Mouse (Mus musculus): Measurements from ENCODE around the gene Rab3il1. TPM values are rescaled to one million over a fixed set of nuclear protein-coding genes. Genes with fewer than 3 reads are reported as not detected.
"Not testable (repeated sequence)": the region's sequence is repeated elsewhere in the genome, so short reads cannot be mapped to it uniquely, and the experiment has no call there.

The Rab3il1 gene
- polyA plus RNA-seq, 1 experiment from 2014 or later = 41.5 TPM

DNA sequence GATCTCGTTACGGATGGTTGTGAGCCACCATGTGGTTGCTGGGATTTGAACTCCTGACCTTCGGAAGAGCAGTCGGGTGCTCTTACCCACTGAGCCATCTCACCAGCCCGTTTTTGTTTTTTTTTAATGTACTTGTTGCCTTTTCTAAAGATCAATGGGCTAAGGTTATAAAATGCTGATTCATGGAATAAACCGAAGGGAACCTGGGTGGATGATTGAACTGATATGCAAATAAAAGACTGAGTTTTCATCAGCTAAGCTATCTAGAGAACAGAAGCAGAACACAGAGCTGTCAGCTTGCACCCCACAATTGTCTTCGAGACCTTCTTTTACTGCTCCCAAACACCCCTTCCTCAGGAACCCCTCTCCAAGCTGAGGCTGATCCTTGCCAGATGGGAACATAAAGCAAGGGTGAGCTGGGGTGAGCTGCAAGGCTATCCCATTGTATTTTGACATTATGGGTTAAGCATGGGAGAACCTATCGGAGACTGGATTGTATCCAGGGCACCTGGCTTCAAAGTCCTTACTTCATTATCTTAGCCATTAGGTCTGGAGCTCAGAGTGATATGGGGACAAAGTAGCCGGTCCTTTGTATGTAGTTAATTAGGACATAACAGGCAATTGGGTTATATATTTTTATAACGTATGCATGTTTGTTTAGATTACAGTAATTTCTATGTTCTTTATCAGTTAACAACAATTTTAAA is 33.2 kb upstream of the Rab3il1 start:
- no peak overlapping the region for H3K4me3 ChIP-seq
- no peak for DNase-seq (ENCODE audit: low spot score)
- no peak overlapping the region for H3K27ac ChIP-seq
- peaks cover 7% of the 10 kb centered on the region; the same call in 1 of the 2 replicates for H3K4me1 ChIP-seq
- H3K27me3 ChIP-seq (ENCODE audit: low read depth, poor library complexity, severe bottlenecking) = no peaks in the 10 kb centered on the region
- 85% methylated on average over 10 of the region's 10 CpGs for WGBS
- no peaks in the 10 kb centered on the region for H3K36me3 ChIP-seq
- no peaks in the 10 kb centered on the region for H3K9me3 ChIP-seq (replicated peaks)

DNA sequence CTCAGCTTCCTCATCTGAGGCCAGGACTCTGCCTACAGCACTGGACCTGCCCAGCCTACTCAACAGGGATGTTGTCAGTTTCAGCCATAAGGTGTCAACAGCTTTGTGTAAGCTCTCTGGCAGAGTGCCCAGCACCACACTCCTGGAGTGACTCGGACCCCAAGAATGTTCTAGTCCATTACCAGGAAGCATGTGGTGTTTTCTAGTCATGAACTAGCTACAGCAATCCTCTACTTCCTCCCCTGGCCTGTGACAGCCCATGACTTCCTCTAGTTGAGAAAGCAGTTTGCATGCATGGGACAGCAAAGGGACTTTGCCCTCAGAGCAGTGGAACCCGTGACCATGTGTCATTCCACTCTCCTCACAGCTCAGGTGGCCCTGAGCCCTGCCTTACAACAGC is 26.6 kb upstream of the Rab3il1 start:
- not testable (repeated sequence) for DNase-seq (ENCODE audit: low spot score); H3K4me3 ChIP-seq; H3K9me3 ChIP-seq (replicated peaks); H3K27ac ChIP-seq; H3K36me3 ChIP-seq; H3K4me1 ChIP-seq; H3K27me3 ChIP-seq (ENCODE audit: low read depth, poor library complexity, severe bottlenecking)
- WGBS = 81% methylated on average over 2 of the region's 2 CpGs

DNA sequence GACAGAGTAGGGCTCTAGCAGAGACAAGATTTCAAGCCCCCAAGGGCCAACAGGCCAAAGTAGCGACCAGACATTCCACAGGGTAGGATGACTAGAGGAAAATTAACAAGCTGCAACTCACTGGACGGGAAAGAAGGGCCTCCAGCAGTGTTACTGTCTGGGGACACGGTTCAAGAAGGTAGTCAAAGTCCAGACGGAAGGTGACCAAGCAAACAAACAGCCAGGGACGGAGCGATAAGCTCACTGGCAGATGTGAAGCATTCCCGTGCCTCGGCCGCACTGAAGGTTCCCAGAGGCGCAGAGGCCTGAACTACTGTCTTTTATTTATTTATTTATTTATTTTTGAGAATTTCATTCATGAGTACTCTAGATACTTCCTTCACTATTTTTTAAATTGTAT is 24.4 kb upstream of the Rab3il1 start:
- Histone ChIP-seq H3K27me3 (ENCODE audit: low read depth, poor library complexity, severe bottlenecking) (no peaks in the 10 kb centered on the region), H3K4me1 (peaks cover 13% of the 10 kb centered on the region), H3K36me3 (no peaks in the 10 kb centered on the region), H3K9me3 (replicated peaks) (no peaks in the 10 kb centered on the region), H3K27ac (no peak overlapping the region), H3K4me3 (no peak overlapping the region)
- DNase-seq (ENCODE audit: low spot score) = no peak
- WGBS = 84% methylated on average over 10 of the region's 10 CpGs

DNA sequence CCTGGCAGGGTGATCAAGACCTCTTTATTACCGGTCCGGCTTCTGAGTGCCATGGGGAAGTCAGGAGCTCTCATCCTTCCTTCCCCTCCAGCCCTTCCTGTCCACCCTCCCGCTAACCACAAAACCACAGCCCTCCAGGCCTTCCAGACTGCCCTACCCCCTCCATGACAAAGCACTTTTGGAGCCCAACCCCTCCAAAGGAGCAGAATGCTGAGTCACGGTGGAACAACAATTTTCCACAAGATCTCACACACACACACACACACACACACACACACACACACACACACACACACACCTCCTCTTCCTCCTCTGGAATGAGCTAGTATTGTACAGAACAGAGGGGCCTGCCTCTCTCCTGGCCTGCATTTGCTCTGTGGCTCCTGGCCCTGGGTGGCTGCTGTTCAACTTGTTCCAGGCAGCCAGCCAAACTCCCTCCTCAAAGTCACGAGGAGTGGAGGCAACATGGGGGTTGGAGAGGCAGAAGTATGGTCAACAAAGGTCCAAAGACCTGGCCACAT is 23.0 kb upstream of the Rab3il1 start:
- 69% methylated on average over 5 of the region's 5 CpGs for WGBS
- no peak overlapping the region for H3K4me3 ChIP-seq
- H3K27me3 ChIP-seq (ENCODE audit: low read depth, poor library complexity, severe bottlenecking) = no peaks in the 10 kb centered on the region
- H3K27ac ChIP-seq = no peak overlapping the region
- peaks cover 17% of the 10 kb centered on the region for H3K4me1 ChIP-seq
- DNase-seq (ENCODE audit: low spot score) = no peak
- no peaks in the 10 kb centered on the region for H3K9me3 ChIP-seq (replicated peaks)
- H3K36me3 ChIP-seq = no peaks in the 10 kb centered on the region

DNA sequence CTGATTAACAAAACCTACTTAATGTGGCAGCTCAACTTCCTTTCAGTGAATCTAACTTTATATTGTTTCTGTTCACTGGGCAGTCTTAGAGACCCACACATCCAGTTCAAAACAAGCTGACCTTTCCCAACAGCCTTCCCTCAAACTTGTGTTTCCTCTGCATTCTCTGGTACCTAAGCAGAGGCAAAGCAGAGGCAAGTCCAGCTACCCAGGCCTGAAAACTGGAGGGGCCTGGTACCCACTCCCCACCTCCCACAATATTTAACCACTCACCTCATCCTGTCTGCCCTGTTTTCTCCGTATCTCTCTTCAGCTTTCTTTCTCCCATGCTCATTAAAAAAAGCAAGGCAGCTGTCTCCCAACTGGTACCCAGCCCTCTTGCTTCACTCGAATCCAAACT is 22.3 kb upstream of the Rab3il1 start:
- no peaks in the 10 kb centered on the region for H3K9me3 ChIP-seq (replicated peaks)
- 84% methylated on average over 2 of the region's 2 CpGs for WGBS
- no peak overlapping the region for H3K4me3 ChIP-seq
- H3K27ac ChIP-seq = no peak overlapping the region
- peaks cover 24% of the 10 kb centered on the region for H3K4me1 ChIP-seq
- no peaks in the 10 kb centered on the region for H3K27me3 ChIP-seq (ENCODE audit: low read depth, poor library complexity, severe bottlenecking)
- peaks cover 4% of the 10 kb centered on the region for H3K36me3 ChIP-seq
- no peak for DNase-seq (ENCODE audit: low spot score)

DNA sequence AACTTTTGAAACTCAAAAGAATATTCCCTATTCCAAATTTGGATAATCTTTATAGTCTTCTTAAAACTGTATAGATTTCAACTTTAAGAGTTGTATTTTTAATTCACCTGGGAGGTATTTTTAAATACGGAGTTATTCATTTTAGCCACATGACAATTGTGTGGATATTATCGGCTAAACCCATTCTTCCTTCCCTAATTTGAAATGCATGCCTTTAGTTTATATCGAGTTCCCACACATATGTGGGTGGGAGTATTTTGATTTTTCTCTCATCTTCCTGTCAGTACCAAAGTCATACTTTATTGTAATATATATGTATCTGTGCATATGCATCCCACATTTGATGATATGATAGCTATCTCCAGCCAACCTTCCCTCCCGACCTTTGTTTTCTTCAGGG is 21.2 kb upstream of the Rab3il1 start, which contains the start of gene Fth1:
Fth1 (plus strand) TSS at position 341 of the 400 bp plus-strand sequence.
- Histone ChIP-seq H3K27me3 (ENCODE audit: low read depth, poor library complexity, severe bottlenecking) (no peaks in the 10 kb centered on the region), H3K4me1 (peaks cover 23% of the 10 kb centered on the region), H3K9me3 (replicated peaks) (no peaks in the 10 kb centered on the region), H3K36me3 (peaks cover 15% of the 10 kb centered on the region), H3K27ac (peak within 1 kb of the TSS; percentile 92), H3K4me3 (peak within 1 kb of the TSS; percentile 74; the same call in 1 of the 2 replicates)
- DNase-seq (ENCODE audit: low spot score) = no peak
- WGBS = 96% methylated on average over 4 of the region's 4 CpGs

DNA sequence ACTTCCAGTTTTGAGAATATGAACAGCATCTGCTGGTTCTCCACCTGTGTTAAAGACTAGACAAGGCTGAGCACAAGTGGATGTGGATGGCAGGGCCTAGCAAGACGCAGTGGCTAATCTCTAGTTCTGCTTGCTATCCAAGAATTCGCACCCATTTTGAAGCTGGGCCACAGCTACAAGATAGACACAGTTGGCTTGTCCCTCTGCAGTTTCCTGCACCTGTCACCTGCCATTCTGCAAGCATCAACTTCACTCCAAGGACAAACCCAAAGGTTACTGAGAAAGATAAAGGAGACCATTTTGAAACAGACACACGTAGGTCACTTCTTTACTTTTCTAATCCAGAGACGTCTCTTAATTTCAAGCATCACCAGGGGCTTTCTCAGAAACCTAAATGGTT is 19.8 kb upstream of the Rab3il1 start:
- Histone ChIP-seq H3K27me3 (ENCODE audit: low read depth, poor library complexity, severe bottlenecking) (no peaks in the 10 kb centered on the region), H3K4me1 (peaks cover 22% of the 10 kb centered on the region), H3K4me3 (peak overlapping the region; percentile 74), H3K9me3 (replicated peaks) (no peaks in the 10 kb centered on the region), H3K36me3 (peaks cover 28% of the 10 kb centered on the region), H3K27ac (peak overlapping the region; percentile 92)
- 79% methylated on average over 4 of the region's 4 CpGs for WGBS
- no peak for DNase-seq (ENCODE audit: low spot score)

DNA sequence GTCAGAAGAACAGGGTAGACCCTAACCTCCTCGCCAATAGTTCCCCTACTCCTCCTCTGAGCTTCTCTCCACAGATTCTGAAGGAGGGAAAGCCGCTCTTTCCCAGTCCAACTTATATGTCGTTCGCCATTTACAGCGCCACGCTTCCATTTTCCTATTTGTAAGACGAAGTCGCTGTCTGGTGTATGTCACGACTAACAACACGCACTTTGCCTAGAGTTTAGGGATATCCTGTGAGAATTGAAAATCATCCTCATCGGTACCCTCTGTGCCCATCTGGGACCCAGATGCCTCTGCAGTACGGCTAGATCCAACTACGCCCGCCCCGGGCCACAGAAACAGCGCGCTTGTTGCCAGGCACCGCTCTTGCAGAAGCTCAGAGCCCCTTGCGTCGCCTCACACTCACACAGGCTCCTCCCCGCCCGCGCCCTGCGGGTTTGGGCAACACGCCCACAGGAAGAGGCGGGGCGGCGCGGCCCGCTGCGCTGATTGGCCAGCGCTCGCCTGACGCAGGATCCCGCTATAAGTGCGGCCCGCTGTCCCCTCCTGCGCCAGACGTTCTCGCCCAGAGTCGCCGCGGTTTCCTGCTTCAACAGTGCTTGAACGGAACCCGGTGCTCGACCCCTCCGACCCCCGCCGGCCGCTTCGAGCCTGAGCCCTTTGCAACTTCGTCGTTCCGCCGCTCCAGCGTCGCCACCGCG is 19.2 kb upstream of the Rab3il1 start:
- H3K4me1 ChIP-seq = peaks cover 29% of the 10 kb centered on the region
- peak overlapping the region; percentile 92 for H3K27ac ChIP-seq
- WGBS = under 1% methylated on average over 58 of the region's 59 CpGs
- no peaks in the 10 kb centered on the region for H3K27me3 ChIP-seq (ENCODE audit: low read depth, poor library complexity, severe bottlenecking)
- H3K36me3 ChIP-seq = peaks cover 30% of the 10 kb centered on the region
- H3K4me3 ChIP-seq = peak overlapping the region; percentile 74
- DNase-seq (ENCODE audit: low spot score) = peak; percentile 98
- H3K9me3 ChIP-seq (replicated peaks) = no peaks in the 10 kb centered on the region

DNA sequence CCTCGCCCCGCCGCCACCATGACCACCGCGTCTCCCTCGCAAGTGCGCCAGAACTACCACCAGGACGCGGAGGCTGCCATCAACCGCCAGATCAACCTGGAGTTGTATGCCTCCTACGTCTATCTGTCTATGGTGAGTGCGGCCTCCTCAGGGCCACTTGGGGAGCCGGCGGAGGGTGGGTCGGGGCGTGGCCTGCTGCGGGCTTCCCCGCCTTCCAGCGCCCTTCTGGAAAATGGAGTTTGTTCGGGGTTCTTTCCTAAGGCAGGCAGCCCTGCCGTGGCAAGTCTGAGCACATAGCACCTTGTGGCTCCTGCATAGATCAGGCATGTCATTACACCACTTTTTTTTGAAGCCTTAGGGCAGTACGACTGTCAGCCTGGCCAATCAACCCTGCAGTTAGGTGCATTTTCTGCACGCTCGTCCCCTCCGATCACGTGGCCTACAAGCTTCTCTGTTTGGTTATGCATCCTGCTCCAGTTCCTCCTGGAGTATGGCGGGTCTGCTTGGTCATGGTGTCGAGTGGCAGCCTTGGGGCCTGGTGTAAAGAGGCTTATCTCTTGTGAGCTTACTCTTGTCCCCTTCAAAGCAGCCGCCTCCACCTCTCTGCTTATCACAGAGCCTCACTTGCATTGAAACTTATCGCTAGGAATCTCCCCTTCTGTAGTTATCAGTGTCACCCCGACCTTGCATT is 18.5 kb upstream of the Rab3il1 start:
- H3K9me3 ChIP-seq (replicated peaks) = no peaks in the 10 kb centered on the region
- no peak for DNase-seq (ENCODE audit: low spot score)
- no peaks in the 10 kb centered on the region for H3K27me3 ChIP-seq (ENCODE audit: low read depth, poor library complexity, severe bottlenecking)
- H3K4me3 ChIP-seq = peak overlapping the region; percentile 74
- peak overlapping the region; percentile 92 for H3K27ac ChIP-seq
- H3K36me3 ChIP-seq = peaks cover 30% of the 10 kb centered on the region
- under 1% methylated on average over 31 of the region's 31 CpGs for WGBS
- H3K4me1 ChIP-seq = peaks cover 36% of the 10 kb centered on the region

DNA sequence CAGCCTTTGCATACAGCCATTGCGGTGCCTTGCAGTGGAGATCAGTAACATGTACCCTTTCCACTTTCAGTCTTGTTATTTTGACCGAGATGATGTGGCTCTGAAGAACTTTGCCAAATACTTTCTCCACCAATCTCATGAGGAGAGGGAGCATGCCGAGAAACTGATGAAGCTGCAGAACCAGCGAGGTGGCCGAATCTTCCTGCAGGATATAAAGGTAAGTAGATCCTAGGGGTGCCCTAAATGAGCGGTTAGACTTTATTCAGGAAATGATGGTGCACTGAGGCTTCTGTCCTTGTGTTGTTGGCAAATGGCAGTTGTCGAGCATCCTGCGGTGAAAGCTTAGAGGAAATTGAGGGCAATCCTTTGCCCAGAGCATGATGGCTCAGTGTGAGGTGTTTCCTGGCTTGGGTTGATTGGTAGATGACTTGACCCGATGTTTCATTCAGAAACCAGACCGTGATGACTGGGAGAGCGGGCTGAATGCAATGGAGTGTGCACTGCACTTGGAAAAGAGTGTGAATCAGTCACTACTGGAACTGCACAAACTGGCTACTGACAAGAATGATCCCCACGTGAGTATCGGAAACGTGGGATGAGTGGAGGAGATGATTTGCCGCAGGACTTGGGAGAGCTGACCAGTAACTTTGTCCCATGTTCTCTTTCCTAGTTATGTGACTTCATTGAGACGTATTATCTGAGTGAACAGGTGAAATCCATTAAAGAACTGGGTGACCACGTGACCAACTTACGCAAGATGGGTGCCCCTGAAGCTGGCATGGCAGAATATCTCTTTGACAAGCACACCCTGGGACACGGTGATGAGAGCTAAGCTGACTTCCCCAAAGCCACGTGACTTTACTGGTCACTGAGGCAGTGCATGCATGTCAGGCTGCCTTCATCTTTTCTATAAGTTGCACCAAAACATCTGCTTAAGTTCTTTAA is 17.1 kb upstream of the Rab3il1 start:
- DNase-seq (ENCODE audit: low spot score) = no peak
- H3K4me3 ChIP-seq = peak overlapping the region; percentile 74
- peaks cover 30% of the 10 kb centered on the region for H3K36me3 ChIP-seq
- no peaks in the 10 kb centered on the region for H3K9me3 ChIP-seq (replicated peaks)
- H3K27ac ChIP-seq = no peak overlapping the region
- H3K4me1 ChIP-seq = peaks cover 38% of the 10 kb centered on the region
- no peaks in the 10 kb centered on the region for H3K27me3 ChIP-seq (ENCODE audit: low read depth, poor library complexity, severe bottlenecking)
- WGBS = 94% methylated on average over 20 of the region's 20 CpGs

DNA sequence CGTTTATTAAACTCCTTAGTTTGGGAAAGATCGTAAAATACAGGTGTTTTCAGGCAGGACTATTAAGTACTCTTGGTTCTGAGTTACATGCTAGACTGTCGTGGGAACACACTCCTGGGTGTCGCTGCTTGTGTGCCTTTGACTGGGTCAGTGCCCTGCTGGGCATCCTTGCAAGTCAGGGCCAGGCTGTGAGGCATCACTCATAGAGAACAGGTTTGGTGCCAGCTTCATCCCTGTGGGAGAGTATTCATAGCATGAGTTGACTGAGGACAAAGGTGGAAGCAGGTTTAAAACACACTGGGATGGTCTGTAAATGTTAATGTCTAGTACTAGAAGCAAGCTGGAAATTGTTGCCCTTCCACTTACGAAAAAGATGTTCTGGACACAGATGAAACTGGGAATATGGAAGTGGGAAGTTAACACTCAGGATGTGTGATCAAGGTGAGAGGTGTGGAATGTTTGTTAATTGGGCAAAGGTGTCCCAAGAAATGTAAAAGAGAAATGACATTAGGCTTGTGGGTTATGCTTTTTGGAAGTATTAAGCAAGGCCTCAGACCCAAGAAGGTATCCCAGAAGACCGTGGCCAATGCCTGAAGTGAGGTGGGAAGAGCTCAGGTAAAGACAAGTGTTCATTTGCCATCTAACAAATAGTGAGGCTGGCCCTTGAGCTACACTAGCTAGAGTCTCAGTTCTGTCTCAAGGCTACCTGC is 16.1 kb upstream of the Rab3il1 start:
- WGBS = 94% methylated on average over 6 of the region's 6 CpGs
- H3K27ac ChIP-seq = no peak overlapping the region
- no peaks in the 10 kb centered on the region for H3K27me3 ChIP-seq (ENCODE audit: low read depth, poor library complexity, severe bottlenecking)
- DNase-seq (ENCODE audit: low spot score) = no peak
- H3K4me3 ChIP-seq = no peak overlapping the region
- H3K9me3 ChIP-seq (replicated peaks) = no peaks in the 10 kb centered on the region
- peaks cover 38% of the 10 kb centered on the region for H3K4me1 ChIP-seq
- H3K36me3 ChIP-seq = peaks cover 30% of the 10 kb centered on the region
